Mouse (Mus musculus): ENCODE measurements around the gene Ecpas.

DNA sequence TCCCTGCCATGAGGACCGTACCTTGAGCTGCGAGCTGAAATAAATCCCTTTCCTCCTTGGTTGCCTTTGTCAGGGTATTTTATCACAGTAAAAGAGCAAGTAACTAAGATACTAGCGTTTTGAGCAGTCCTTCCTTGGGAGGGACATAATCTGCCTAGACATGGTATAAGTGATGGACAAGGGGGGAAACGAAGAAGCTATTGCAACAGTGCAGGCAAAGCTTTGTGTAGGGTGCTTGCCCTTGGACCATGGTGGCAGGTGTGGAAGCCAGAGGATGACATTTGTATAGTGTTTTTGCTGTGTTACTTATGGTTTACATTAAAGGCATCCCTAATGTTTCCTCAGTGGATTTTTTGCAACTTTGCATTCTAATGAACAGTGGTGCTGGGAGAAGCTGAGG lies 30.4 kb upstream of the Ecpas start:
- no peak for TF ChIP-seq CTCF (IDR thresholded peaks at IDR 0.05; ENCODE audit: control insufficient read depth, insufficient read depth, low read length)
- no peak for TF ChIP-seq POLR2A (IDR thresholded peaks at IDR 0.05; ENCODE audit: borderline replicate concordance, control insufficient read depth, low read depth, low read length)
